Mouse (Mus musculus): ENCODE data around the gene Defa31. TPM values are rescaled to one million over a fixed set of nuclear protein-coding genes. Genes with fewer than 3 reads are reported as not detected.
"Not testable (repeated sequence)": the region's sequence is repeated elsewhere in the genome, so short reads cannot be mapped to it uniquely, and the experiment has no call there.

Defa31 gene
- not detected in 2 replicates for polyA plus RNA-seq (2012; rRNA removed)

GRCm38 (mm10) chr8:21191314-21191713 lies at the start of gene Defa31:
TSS of gene Defa31 (plus strand) at chr8:21191614.
- DNase-seq (ENCODE audit: low read depth), result not testable (repeated sequence)

- not testable (repeated sequence) for DNase-seq (ENCODE audit: low read depth)
These were observed 29.4 kb upstream of the Defa31 start, which contains the start of gene Defa22 for GRCm38 (mm10) chr8:21161977-21162376. TSS of gene Defa22 (plus strand) at chr8:21162277.

GRCm38 (mm10) chr8:21201261-21201660 lies 9.8 kb downstream of the Defa31 start, which contains the start of gene Gm15293:
TSS of gene Gm15293 (plus strand) at chr8:21201561.
- DNase-seq (ENCODE audit: low read depth), result not testable (repeated sequence)

Other genes starting within 250 kb of the Defa31 start
- not detected in 2 replicates for gene AY761185, start 246.9 kb upstream of the Defa31 start, polyA plus RNA-seq (2012; rRNA removed)
- gene Defa21, start 166.1 kb upstream of the Defa31 start, polyA plus RNA-seq (2012; rRNA removed), result not detected in 2 replicates
- not detected in 2 replicates for gene Defa23, start 136.6 kb upstream of the Defa31 start, polyA plus RNA-seq (2012; rRNA removed)
- not detected in 2 replicates for gene Defa35, start 126.6 kb upstream of the Defa31 start, polyA plus RNA-seq (2012; rRNA removed)
- not detected in 2 replicates for gene Defa25, start 107.2 kb upstream of the Defa31 start, polyA plus RNA-seq (2012; rRNA removed)
- not detected in 2 replicates for gene Gm14851, start 95.6 kb upstream of the Defa31 start, polyA plus RNA-seq (2012; rRNA removed)
- gene Defa30, start 57.0 kb upstream of the Defa31 start, polyA plus RNA-seq (2012; rRNA removed), result not detected in 2 replicates
- 0.35 TPM in 1 of 2 replicates, not detected in the other for gene Defa22, start 29.3 kb upstream of the Defa31 start, polyA plus RNA-seq (2012; rRNA removed)
- gene Gm15293, start 9.9 kb downstream of the Defa31 start, polyA plus RNA-seq (2012; rRNA removed), result not detected in 2 replicates
- gene Gm15292, start 58.1 kb downstream of the Defa31 start, polyA plus RNA-seq (2012; rRNA removed), result not detected in 2 replicates
- gene Defa27, start 123.9 kb downstream of the Defa31 start, polyA plus RNA-seq (2012; rRNA removed), result not detected in 2 replicates
- gene Defa29, start 135.4 kb downstream of the Defa31 start, polyA plus RNA-seq (2012; rRNA removed), result not detected in 2 replicates
- gene Defa2, start 186.9 kb downstream of the Defa31 start, polyA plus RNA-seq (2012; rRNA removed), result not detected in 2 replicates
- not detected in 2 replicates for gene Defa33, start 200.2 kb downstream of the Defa31 start, polyA plus RNA-seq (2012; rRNA removed)
- gene Defa36, start 235.8 kb downstream of the Defa31 start, polyA plus RNA-seq (2012; rRNA removed), result not detected in 2 replicates